Mouse (Mus musculus): ENCODE results near the gene Gpr61. TPM values are rescaled to one million over a fixed set of nuclear protein-coding genes. Genes with fewer than 3 reads are reported as not detected.

The Gpr61 gene
- polyA plus RNA-seq, 1 experiment from 2014 or later: 0.13 TPM

DNA sequence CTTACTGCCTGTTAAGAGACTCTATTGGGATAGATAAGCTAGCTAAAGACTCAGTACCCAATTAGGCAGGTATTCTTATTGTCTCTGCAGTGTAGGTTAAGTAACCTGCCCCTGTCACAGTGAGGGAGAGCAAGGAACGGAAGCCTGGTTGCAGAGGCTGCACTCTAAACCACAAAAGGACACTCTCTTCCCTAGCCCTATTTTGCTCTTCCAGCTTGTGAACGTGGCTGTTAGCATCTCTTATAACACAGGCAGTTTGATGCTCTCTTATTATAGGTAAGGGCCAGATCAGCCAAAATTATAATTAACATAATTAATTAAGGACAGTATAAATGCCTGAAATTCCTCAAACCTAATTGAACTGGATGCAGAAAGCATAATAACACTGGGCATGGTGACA is 25.8 kb upstream of the Gpr61 start:
- no peak overlapping the region for H3K27ac ChIP-seq (ENCODE audit: low read length)
- H3K4me2 ChIP-seq (ENCODE audit: low read depth, low read length): no peak overlapping the region
- WGBS: 51% methylated on average over 2 of the region's 2 CpGs
- no peak for ATAC-seq
- H3K27me3 ChIP-seq (replicated peaks; ENCODE audit: control insufficient read depth, insufficient read depth, low read length): no peaks in the 10 kb centered on the region
- H3K4me1 ChIP-seq (ENCODE audit: control insufficient read depth, insufficient read depth, low read length): peaks cover 7% of the 10 kb centered on the region; the same call in 1 of the 2 replicates
- no peak overlapping the region for H3K4me3 ChIP-seq (ENCODE audit: low read length)
- no peaks in the 10 kb centered on the region for H3K36me3 ChIP-seq (ENCODE audit: control insufficient read depth, insufficient read depth, low read length)
- H3K9me3 ChIP-seq (ENCODE audit: control insufficient read depth, low read length): no peaks in the 10 kb centered on the region
- H3K9ac ChIP-seq (ENCODE audit: low read depth, low read length): no peak overlapping the region

GRCm38 (mm10) chr3:108178756-108179715 is 24.4 kb upstream of the Gpr61 start:
- no peaks in the 10 kb centered on the region for H3K36me3 ChIP-seq (ENCODE audit: control insufficient read depth, insufficient read depth, low read length)
- no peak overlapping the region for H3K9ac ChIP-seq (ENCODE audit: low read depth, low read length)
- H3K27ac ChIP-seq (ENCODE audit: low read length): 0 out of 2 replicates have a peak overlapping the region, but pooled peaks have one; percentile 45
- ATAC-seq: peak; percentile 66
- H3K27me3 ChIP-seq (replicated peaks; ENCODE audit: control insufficient read depth, insufficient read depth, low read length): no peaks in the 10 kb centered on the region
- peaks cover 11% of the 10 kb centered on the region for H3K4me1 ChIP-seq (ENCODE audit: control insufficient read depth, insufficient read depth, low read length)
- H3K4me3 ChIP-seq (ENCODE audit: low read length): no peak overlapping the region
- H3K4me2 ChIP-seq (ENCODE audit: low read depth, low read length): no peak overlapping the region
- no peaks in the 10 kb centered on the region for H3K9me3 ChIP-seq (ENCODE audit: control insufficient read depth, low read length)
- WGBS: 52% methylated on average over 7 of the region's 7 CpGs

DNA sequence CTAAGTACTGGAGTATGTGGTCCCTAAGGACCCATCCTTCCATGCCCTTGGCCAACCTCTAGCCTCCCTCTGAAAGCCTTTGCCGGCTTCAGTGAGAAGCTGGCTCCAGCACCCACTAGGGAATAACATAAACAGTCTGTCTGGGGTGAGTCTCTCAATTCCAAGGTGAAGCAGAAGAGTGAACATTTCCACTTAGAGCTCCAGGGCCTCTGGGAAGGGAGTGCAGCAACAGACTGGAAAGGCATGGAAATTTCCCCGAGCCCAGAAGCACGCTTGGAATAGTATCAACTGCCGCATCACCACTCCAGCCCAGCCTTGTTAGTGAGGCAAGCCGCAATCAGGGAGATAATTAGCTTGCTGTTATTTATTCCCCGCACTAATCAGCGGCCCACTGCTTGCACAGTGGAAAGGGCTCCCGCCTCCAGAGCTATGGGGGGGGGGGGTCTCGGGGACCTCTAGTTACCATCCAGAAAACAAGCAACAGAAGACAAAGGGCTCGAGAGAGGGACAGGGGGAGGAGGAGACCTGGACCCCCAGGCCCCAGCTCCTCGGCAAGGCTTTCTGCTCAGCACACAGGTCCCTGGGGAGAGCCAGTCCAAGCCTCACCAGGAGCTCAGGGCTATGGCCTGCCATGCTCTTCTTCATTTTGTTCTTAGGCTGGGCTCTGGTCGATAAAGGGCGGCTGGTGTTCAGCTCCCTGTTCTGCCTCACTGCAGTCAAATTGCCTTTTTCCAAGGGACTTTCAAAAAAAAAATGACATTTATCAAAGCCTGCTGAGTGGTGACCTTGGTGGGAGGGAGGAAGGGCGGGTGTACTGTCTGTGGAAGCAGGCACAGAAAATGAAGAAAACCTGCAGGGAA is 20.2 kb upstream of the Gpr61 start:
- H3K27me3 ChIP-seq (replicated peaks; ENCODE audit: control insufficient read depth, insufficient read depth, low read length): no peaks in the 10 kb centered on the region
- H3K4me1 ChIP-seq (ENCODE audit: control insufficient read depth, insufficient read depth, low read length): peaks cover 11% of the 10 kb centered on the region
- H3K9me3 ChIP-seq (ENCODE audit: control insufficient read depth, low read length): no peaks in the 10 kb centered on the region
- peak; percentile 36 for ATAC-seq
- 0 out of 2 replicates have a peak overlapping the region, but pooled peaks have one; percentile 17 for H3K9ac ChIP-seq (ENCODE audit: low read depth, low read length)
- H3K4me2 ChIP-seq (ENCODE audit: low read depth, low read length): peak overlapping the region; percentile 7; the same call in 1 of the 2 replicates
- no peak overlapping the region for H3K27ac ChIP-seq (ENCODE audit: low read length)
- no peak overlapping the region for H3K4me3 ChIP-seq (ENCODE audit: low read length)
- WGBS: 28% methylated on average over 14 of the region's 14 CpGs
- no peaks in the 10 kb centered on the region for H3K36me3 ChIP-seq (ENCODE audit: control insufficient read depth, insufficient read depth, low read length)

DNA sequence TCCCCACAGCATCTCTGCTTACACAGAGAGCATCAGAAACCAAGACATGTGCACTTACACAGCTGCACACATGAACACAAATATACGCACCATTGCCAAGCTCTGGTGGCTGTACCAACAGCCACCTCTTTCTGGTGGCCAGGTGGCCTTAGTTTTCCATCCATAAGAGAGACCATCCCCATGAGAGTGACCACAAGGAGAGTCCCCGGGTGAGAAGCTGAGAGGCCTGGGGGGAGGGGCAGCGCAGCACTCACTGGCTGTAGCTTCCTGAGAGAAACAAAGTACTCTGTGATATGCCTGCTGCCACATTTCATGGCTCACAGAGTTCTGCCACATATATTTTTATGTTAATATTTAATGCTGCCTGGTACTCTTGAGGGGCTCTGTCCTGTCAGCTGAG is 14.5 kb upstream of the Gpr61 start:
- Histone ChIP-seq H3K36me3 (ENCODE audit: control insufficient read depth, insufficient read depth, low read length) (no peaks in the 10 kb centered on the region), H3K9ac (ENCODE audit: low read depth, low read length) (no peak overlapping the region), H3K4me2 (ENCODE audit: low read depth, low read length) (no peak overlapping the region), H3K27ac (ENCODE audit: low read length) (no peak overlapping the region), H3K4me1 (ENCODE audit: control insufficient read depth, insufficient read depth, low read length) (peaks cover 16% of the 10 kb centered on the region), H3K9me3 (ENCODE audit: control insufficient read depth, low read length) (no peaks in the 10 kb centered on the region), H3K27me3 (replicated peaks; ENCODE audit: control insufficient read depth, insufficient read depth, low read length) (no peaks in the 10 kb centered on the region), H3K4me3 (ENCODE audit: low read length) (no peak overlapping the region)
- no peak for ATAC-seq
- WGBS: 52% methylated on average over 3 of the region's 3 CpGs

DNA sequence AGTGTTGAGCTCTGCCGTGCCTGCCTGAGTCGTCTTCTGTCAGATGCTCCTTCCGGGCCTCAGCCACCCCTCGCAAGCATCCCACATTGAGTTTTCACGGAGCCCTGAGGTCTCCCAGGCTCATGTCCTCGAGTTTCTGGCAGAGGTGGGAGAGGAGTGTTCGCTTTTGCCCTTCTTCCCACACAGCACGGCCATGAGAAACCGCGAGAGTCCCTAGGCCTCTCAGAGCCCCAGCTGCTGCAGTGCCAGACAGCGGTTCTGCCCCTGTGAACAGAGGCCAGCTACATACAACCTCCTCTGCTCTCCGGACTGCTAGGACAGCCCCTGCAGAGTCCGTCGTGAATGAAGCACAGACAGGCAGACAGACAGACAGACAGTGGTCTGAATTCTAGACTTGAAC is 12.8 kb upstream of the Gpr61 start:
- no peak overlapping the region for H3K4me3 ChIP-seq (ENCODE audit: low read length)
- H3K9me3 ChIP-seq (ENCODE audit: control insufficient read depth, low read length): no peaks in the 10 kb centered on the region
- WGBS: 57% methylated on average over 14 of the region's 14 CpGs
- no peaks in the 10 kb centered on the region for H3K36me3 ChIP-seq (ENCODE audit: control insufficient read depth, insufficient read depth, low read length)
- H3K4me1 ChIP-seq (ENCODE audit: control insufficient read depth, insufficient read depth, low read length): peaks cover 16% of the 10 kb centered on the region
- H3K27ac ChIP-seq (ENCODE audit: low read length): no peak overlapping the region
- 0 out of 2 replicates have a peak overlapping the region, but pooled peaks have one; percentile 40 for H3K9ac ChIP-seq (ENCODE audit: low read depth, low read length)
- no peaks in the 10 kb centered on the region for H3K27me3 ChIP-seq (replicated peaks; ENCODE audit: control insufficient read depth, insufficient read depth, low read length)
- ATAC-seq: no peak
- no peak overlapping the region for H3K4me2 ChIP-seq (ENCODE audit: low read depth, low read length)

DNA sequence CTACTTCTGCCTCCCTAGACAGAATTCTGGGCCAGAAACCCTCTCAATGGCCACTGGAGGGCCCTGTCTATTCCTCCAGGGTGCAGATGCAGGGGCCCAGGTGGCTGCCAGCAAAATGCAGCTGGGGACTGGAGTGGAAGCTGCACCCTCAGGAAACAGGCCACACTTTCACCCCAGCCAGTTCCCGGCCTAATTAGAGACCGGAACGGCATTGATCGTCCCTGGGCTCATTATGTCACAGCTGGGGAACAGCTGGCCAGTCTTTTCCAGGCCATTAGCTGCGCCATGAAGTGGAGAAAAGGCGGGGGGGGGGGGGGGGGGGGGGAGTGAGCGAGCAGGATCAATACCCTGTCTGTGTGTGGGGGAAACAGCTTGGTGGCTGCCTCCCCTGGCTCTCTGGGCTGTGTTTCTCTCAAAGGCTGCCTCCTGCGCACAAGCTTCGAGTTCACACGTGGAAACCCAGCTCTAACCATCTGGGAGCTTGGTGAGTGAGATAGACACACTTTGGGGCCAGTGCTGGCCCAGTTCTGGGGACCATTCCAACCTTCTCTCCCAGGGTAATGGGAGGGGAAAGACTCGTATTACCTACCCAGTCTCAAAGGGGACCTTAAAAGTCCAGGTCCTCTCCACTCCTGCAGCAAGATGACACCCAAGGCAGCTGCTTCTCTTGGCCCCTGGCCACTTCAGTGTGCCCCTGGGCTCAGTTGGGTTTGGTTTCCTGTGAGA is 12.0 kb upstream of the Gpr61 start:
- Histone ChIP-seq H3K27me3 (replicated peaks; ENCODE audit: control insufficient read depth, insufficient read depth, low read length) (no peaks in the 10 kb centered on the region), H3K9me3 (ENCODE audit: control insufficient read depth, low read length) (no peaks in the 10 kb centered on the region), H3K27ac (ENCODE audit: low read length) (no peak overlapping the region), H3K36me3 (ENCODE audit: control insufficient read depth, insufficient read depth, low read length) (no peaks in the 10 kb centered on the region), H3K4me2 (ENCODE audit: low read depth, low read length) (no peak overlapping the region), H3K4me3 (ENCODE audit: low read length) (no peak overlapping the region), H3K9ac (ENCODE audit: low read depth, low read length) (no peak overlapping the region), H3K4me1 (ENCODE audit: control insufficient read depth, insufficient read depth, low read length) (peaks cover 16% of the 10 kb centered on the region)
- peak; percentile 45; the same call in 1 of the 2 replicates for ATAC-seq
- 42% methylated on average over 9 of the region's 11 CpGs for WGBS

DNA sequence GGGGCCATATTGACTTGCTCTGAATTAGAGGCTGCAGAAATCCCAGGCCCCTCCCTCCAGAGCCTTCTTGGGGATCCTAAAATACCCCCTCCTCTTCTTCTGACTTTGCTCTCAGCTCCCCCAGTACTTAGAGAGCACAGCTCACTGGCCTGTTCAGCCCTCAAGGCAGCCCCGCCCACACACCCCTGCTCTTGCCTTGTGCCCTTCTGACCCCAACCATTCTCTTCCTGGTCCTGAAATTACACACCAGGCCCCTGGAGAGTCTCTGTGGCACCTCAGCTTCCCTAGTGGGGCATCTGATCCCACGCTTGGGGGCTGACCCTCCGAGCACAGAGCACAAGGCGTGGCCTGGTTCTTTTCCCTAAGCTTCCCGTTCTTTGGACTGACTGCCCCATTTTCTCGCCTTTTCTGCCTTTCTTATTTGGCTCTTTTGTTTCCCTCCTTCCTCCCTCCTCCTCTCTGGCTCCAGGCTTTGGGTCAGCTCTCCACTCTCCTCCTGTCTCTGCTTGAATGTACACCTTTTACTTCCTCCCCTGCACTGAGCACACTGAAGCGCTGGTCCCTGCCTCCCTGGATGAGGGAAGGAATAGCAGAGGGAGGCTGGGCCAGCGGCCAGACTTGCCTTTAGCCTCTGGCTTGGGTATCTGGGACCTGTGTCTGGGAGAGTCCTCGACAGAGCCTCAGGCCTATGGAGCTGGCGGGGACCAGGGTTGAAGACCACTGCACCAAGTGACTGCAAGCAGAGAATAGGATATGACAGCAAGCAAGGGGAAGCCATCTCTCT is 11.0 kb upstream of the Gpr61 start:
- WGBS: 46% methylated on average over 10 of the region's 10 CpGs
- ATAC-seq: peak; percentile 49
- Histone ChIP-seq H3K27ac (ENCODE audit: low read length) (no peak overlapping the region), H3K9me3 (ENCODE audit: control insufficient read depth, low read length) (no peaks in the 10 kb centered on the region), H3K36me3 (ENCODE audit: control insufficient read depth, insufficient read depth, low read length) (no peaks in the 10 kb centered on the region), H3K4me2 (ENCODE audit: low read depth, low read length) (no peak overlapping the region), H3K9ac (ENCODE audit: low read depth, low read length) (0 out of 2 replicates have a peak overlapping the region, but pooled peaks have one; percentile 21), H3K4me1 (ENCODE audit: control insufficient read depth, insufficient read depth, low read length) (peaks cover 16% of the 10 kb centered on the region), H3K27me3 (replicated peaks; ENCODE audit: control insufficient read depth, insufficient read depth, low read length) (no peaks in the 10 kb centered on the region), H3K4me3 (ENCODE audit: low read length) (no peak overlapping the region)

GRCm38 (mm10) chr3:108164807-108165206 is 10.1 kb upstream of the Gpr61 start:
- Histone ChIP-seq H3K27me3 (replicated peaks; ENCODE audit: control insufficient read depth, insufficient read depth, low read length) (0 out of 2 replicates have a peak, but pooled peaks cover 2% of the 10 kb centered on the region), H3K9ac (ENCODE audit: low read depth, low read length) (no peak overlapping the region), H3K4me3 (ENCODE audit: low read length) (peak overlapping the region; percentile 21; the same call in 1 of the 2 replicates), H3K9me3 (ENCODE audit: control insufficient read depth, low read length) (no peaks in the 10 kb centered on the region), H3K36me3 (ENCODE audit: control insufficient read depth, insufficient read depth, low read length) (no peaks in the 10 kb centered on the region), H3K27ac (ENCODE audit: low read length) (no peak overlapping the region), H3K4me1 (ENCODE audit: control insufficient read depth, insufficient read depth, low read length) (peaks cover 16% of the 10 kb centered on the region), H3K4me2 (ENCODE audit: low read depth, low read length) (peak overlapping the region; percentile 38)
- peak; percentile 55 for ATAC-seq
- WGBS: 17% methylated on average over 9 of the region's 9 CpGs
